Mouse (Mus musculus): Measurements from ENCODE around the gene Chst4. TPM values are rescaled to one million over a fixed set of nuclear protein-coding genes. Genes with fewer than 3 reads are reported as not detected.

Gene Chst4
- polyA plus RNA-seq, 1 experiment = 0.18 TPM

DNA sequence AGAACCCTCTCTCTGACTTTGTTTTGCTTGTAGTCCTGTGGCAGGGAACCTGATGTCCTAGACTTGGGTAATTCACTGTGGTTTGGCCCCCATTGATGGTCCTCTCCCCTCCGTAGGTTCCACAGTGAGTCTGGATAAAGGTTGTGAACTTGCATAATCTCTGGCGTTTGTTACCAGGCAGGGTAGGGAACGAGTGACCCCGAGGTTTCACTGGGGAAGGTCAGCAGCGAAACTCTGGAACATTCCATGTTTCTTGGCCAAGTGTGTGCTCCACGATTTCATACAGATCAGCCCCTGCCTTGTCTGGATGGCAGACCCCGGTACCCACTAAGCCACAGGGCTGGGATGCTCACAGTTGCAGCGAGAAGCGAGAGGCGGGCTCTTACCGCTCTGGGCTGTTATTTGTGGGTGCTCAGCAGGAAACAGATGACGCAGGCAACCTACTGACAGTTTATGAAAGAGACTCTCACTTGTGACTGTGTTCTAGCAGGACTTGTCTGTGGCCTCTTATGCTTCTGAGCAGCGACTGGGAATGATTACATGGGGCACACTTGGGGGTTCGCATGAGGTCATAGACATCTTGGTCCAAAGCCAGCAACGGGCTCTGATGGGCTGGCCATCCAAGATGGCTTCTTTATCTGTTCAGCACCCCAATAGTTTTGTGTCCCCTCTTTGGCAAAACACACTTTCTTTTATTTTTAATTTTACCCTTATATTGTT, 57.0 kb downstream of the Chst4 start:
- H3K36me3 ChIP-seq (ENCODE audit: control insufficient read depth, insufficient read depth, low read length) = no peaks in the 10 kb centered on the region
- WGBS = 53% methylated on average over 15 of the region's 15 CpGs
- H3K4me3 ChIP-seq (ENCODE audit: extremely low read depth, insufficient read depth, insufficient read length) = no peak overlapping the region
- H3K27me3 ChIP-seq (ENCODE audit: control insufficient read depth, insufficient read depth, low read length) = no peaks in the 10 kb centered on the region; the same call in 1 of the 2 replicates
- TF ChIP-seq POLR2A (IDR thresholded peaks at IDR 0.05; ENCODE audit: low read depth, low read length) (no peak), CTCF (IDR thresholded peaks at IDR 0.05; ENCODE audit: extremely low read depth, insufficient read depth, insufficient read length, insufficient replicate concordance) (no peak)
- H3K27ac ChIP-seq (ENCODE audit: insufficient read depth, low read length) = no peak overlapping the region
- no peak for DNase-seq (ENCODE audit: low read depth in 1 of 2, low spot score in 2 of 2)
- H3K4me1 ChIP-seq (ENCODE audit: control insufficient read depth, insufficient read depth, insufficient read length) = no peaks in the 10 kb centered on the region

DNA sequence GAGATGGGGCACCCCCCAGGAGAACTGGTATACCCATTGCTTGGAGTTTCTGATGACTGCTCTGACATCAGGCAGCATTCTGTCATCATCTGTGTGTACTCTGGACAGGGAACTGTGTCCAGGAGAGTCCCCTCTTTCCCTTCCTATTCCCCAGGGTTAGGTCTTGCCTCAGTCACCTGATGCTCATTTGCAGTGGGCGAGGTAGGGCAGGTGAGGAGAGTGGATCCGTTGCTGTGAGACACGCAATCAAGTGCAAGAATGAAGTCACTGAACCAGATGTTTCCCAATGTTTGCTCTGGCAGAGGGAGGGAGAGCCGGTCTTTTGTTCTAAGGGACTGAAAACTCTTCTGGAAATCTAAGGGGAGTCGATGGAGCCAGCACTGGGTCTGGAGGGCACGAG, 60.2 kb downstream of the Chst4 start:
- no peaks in the 10 kb centered on the region; the same call in 1 of the 2 replicates for H3K27me3 ChIP-seq (ENCODE audit: control insufficient read depth, insufficient read depth, low read length)
- WGBS = 81% methylated on average over 6 of the region's 6 CpGs
- H3K27ac ChIP-seq (ENCODE audit: insufficient read depth, low read length) = no peak overlapping the region
- no peaks in the 10 kb centered on the region for H3K4me1 ChIP-seq (ENCODE audit: control insufficient read depth, insufficient read depth, insufficient read length)
- no peak for TF ChIP-seq CTCF (IDR thresholded peaks at IDR 0.05; ENCODE audit: extremely low read depth, insufficient read depth, insufficient read length, insufficient replicate concordance)
- TF ChIP-seq POLR2A (IDR thresholded peaks at IDR 0.05; ENCODE audit: low read depth, low read length) = no peak
- H3K4me3 ChIP-seq (ENCODE audit: extremely low read depth, insufficient read depth, insufficient read length) = no peak overlapping the region
- H3K36me3 ChIP-seq (ENCODE audit: control insufficient read depth, insufficient read depth, low read length) = no peaks in the 10 kb centered on the region
- no peak for DNase-seq (ENCODE audit: low read depth in 1 of 2, low spot score in 2 of 2)

Other genes with a start within 250 kb of the Chst4 start
- 4.1 and 4.7 TPM in 2 replicates for gene Phlpp2, start 171.2 kb downstream of the Chst4 start, polyA plus RNA-seq (2012; rRNA removed)
- 0.11 and 0.21 TPM in 2 replicates for gene Marveld3, start 77.5 kb downstream of the Chst4 start, polyA plus RNA-seq (2012; rRNA removed)
- gene Tat, start 49.3 kb downstream of the Chst4 start, polyA plus RNA-seq (2012; rRNA removed) = 0.14 TPM in 1 of 2 replicates, not detected in the other
- 0.05 and 0.13 TPM in 2 replicates for gene Zfp612, start 40.0 kb upstream of the Chst4 start, polyA plus RNA-seq (2012; rRNA removed)
- gene Gm21964, start 61.5 kb upstream of the Chst4 start, polyA plus RNA-seq (2012; rRNA removed) = not detected in 2 replicates
- not detected in 2 replicates for gene Gm17720, start 63.0 kb upstream of the Chst4 start, polyA plus RNA-seq (2012; rRNA removed)
- not detected in 2 replicates for gene Calb2, start 128.5 kb upstream of the Chst4 start, polyA plus RNA-seq (2012; rRNA removed)
- 2.9 and 3.2 TPM in 2 replicates for gene Cmtr2, start 175.9 kb upstream of the Chst4 start, polyA plus RNA-seq (2012; rRNA removed)
- under 0.01 and 0.01 TPM in 2 replicates for gene Hydin, start 227.2 kb upstream of the Chst4 start, polyA plus RNA-seq (2012; rRNA removed)